ENCODE assay signal across 8 mouse cellular contexts in the genomic region with DNA sequence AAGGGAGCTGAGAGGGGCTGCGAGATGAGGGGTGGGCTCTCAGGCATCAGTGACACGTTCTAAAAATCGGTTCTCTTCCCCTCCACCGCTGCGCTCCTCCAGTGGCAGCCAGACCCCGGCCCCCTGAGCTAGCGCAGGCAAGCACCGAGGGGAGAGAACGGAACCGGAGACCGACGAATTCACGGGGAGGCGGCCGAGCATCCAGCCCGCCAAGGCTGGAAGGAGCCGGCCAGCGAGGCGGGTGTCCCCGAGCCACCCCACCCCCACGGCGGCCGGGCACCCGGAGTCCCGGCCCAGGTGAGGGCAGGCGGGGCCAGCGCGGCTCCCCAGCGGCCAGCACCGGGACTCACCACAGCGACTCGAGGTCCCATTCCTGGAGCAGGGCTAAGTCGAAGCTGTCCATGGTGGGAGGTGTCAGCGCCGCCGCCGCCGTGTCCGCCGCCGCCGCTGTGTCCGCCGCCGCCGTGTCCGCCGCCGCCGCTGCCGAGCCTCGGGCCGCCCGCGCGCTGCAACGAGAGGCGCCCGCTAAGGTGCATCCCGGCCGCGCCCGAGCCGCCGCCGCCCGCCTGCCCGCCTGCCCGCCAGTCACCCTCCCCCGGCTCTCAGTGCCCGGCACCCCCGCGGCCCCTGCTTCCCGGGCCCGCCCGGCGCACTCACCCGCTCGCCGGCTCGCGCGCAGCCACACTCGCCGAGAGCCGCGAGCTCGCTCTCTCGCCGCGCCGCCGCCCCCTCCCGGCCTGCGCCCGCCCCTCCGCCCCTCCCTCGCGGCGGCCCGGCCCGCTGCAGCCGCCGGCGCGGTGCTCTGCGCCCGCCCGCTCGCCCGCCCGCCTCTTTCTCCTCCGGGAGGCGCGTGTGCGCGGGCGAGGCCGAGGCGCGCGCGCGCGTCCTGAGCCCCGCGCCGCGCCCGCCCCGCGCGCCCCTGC. TPM values are rescaled to one million over a fixed set of nuclear protein-coding genes. Genes with fewer than 3 reads are reported as not detected.
A peak's percentile ranks its signal among the peaks of the same experiment; 100 is the strongest.
DNase-seq lines count a peak whose midpoint lies in the region; ATAC-seq lines count a peak whose summit lies in the region.

No protein-coding gene starts in this region.

- peaks cover 31% of the 10 kb centered on the region for H3K4me1 ChIP-seq in embryonic facial prominence, embryonic 15.5 days
- peaks cover 8% of the 10 kb centered on the region for H3K4me1 ChIP-seq in heart, embryonic 16.5 days (ENCODE audit: control insufficient read depth, insufficient read depth, low read length)
- H3K4me1 ChIP-seq in lung, embryonic 16.5 days (replicated peaks; ENCODE audit: control insufficient read depth, insufficient read depth, low read length), result peaks cover 16% of the 10 kb centered on the region

- H3K4me3 ChIP-seq in embryonic facial prominence, embryonic 15.5 days (replicated peaks), result peak overlapping the region; percentile 80
- H3K4me3 ChIP-seq in heart, embryonic 16.5 days (ENCODE audit: low read length), result peak overlapping the region; percentile 82
- peak overlapping the region; percentile 66 for H3K4me3 ChIP-seq in lung, embryonic 16.5 days (ENCODE audit: low read length)

- peak; percentile 44 for DNase-seq in CD4-positive helper T cell, adult 2 months (ENCODE audit: low read depth, low spot score)
- peak; percentile 68 to 74 for DNase-seq in adrenal gland, postnatal 36 days
- peak; percentile 16 to 58 for DNase-seq in layer of hippocampus, adult 18-20 months (ENCODE audit: low spot score in 2 of 2)
- peak; percentile 33 for DNase-seq in ovary, postnatal 14 days (ENCODE audit: low spot score)
- peak; percentile 73 for DNase-seq in thymus, postnatal 4 days

- peak overlapping the region; percentile 85 for H3K9ac ChIP-seq in embryonic facial prominence, embryonic 15.5 days
- H3K9ac ChIP-seq in heart, embryonic 16.5 days (ENCODE audit: low read length), result peak overlapping the region; percentile 83
- peak overlapping the region; percentile 66 for H3K9ac ChIP-seq in lung, embryonic 16.5 days (ENCODE audit: low read length)

- H3K27ac ChIP-seq in embryonic facial prominence, embryonic 15.5 days (replicated peaks), result peak overlapping the region; percentile 98
- H3K27ac ChIP-seq in heart, embryonic 16.5 days (ENCODE audit: low read length), result peak overlapping the region; percentile 29
- peak overlapping the region; percentile 77 for H3K27ac ChIP-seq in lung, embryonic 16.5 days (ENCODE audit: low read length)

- H3K36me3 ChIP-seq in embryonic facial prominence, embryonic 15.5 days, result no peaks in the 10 kb centered on the region
- H3K36me3 ChIP-seq in heart, embryonic 16.5 days (ENCODE audit: control insufficient read depth, insufficient read depth), result no peaks in the 10 kb centered on the region
- H3K36me3 ChIP-seq in lung, embryonic 16.5 days (ENCODE audit: control insufficient read depth, insufficient read depth, low read length), result no peaks in the 10 kb centered on the region

- peaks cover 12% of the 10 kb centered on the region; the same call in 1 of the 2 replicates for H3K27me3 ChIP-seq in embryonic facial prominence, embryonic 15.5 days
- peaks cover 29% of the 10 kb centered on the region for H3K27me3 ChIP-seq in heart, embryonic 16.5 days (ENCODE audit: control insufficient read depth, insufficient read depth, low read length)
- peaks cover 11% of the 10 kb centered on the region for H3K27me3 ChIP-seq in lung, embryonic 16.5 days (ENCODE audit: control insufficient read depth, insufficient read depth, low read depth, low read length)

- peak; percentile 87 for ATAC-seq in embryonic facial prominence, embryonic 15.5 days (ENCODE audit: insufficient number of reproducible peaks, low FRiP score, low TSS enrichment, low read depth)
- peak; percentile 81 for ATAC-seq in heart, embryonic 16.5 days (replicated peaks; ENCODE audit: extremely low read depth, insufficient read depth, low FRiP score)
- ATAC-seq in lung, embryonic 16.5 days (ENCODE audit: low read depth), result peak; percentile 86

- H3K4me2 ChIP-seq in embryonic facial prominence, embryonic 15.5 days (replicated peaks), result peak overlapping the region; percentile 90
- H3K4me2 ChIP-seq in heart, embryonic 16.5 days (ENCODE audit: low read depth, low read length), result peak overlapping the region; percentile 100
- peak overlapping the region; percentile 77 for H3K4me2 ChIP-seq in lung, embryonic 16.5 days (ENCODE audit: low read depth, low read length)

- H3K9me3 ChIP-seq in embryonic facial prominence, embryonic 15.5 days (replicated peaks), result no peaks in the 10 kb centered on the region
- no peaks in the 10 kb centered on the region for H3K9me3 ChIP-seq in heart, embryonic 16.5 days (replicated peaks; ENCODE audit: control insufficient read depth, low read length)
- H3K9me3 ChIP-seq in lung, embryonic 16.5 days (ENCODE audit: control insufficient read depth, low read length), result no peaks in the 10 kb centered on the region

- WGBS in embryonic facial prominence, embryonic 15.5 days, result 1% methylated on average over 123 of the region's 133 CpGs
- WGBS in heart, embryonic 16.5 days, result 2% methylated on average over 76 of the region's 133 CpGs
- WGBS in lung, embryonic 16.5 days, result under 1% methylated on average over 68 of the region's 133 CpGs

RNA-seq across cellular contexts. Expression of gene Aff3, which starts 37.8 kb away (rescaled TPM):
- total RNA-seq in adrenal gland, postnatal 36 days (2021), result 1 to 10 TPM; 3.7 to 4.6 TPM
- 15.4 and 16.0 TPM in 2 replicates for polyA plus RNA-seq in embryonic facial prominence, embryonic 15.5 days (2015; fragmentation: Nextera tagmentation; extraction: Ambion mirVana)
- 1.7 and 2.2 TPM in 2 replicates for polyA plus RNA-seq in heart, embryonic 16.5 days (2015; fragmentation: Nextera tagmentation; extraction: Ambion mirVana)
- total RNA-seq in layer of hippocampus, adult 18-20 months (2021), result 100 to 1,000 TPM; 115 to 122 TPM
- polyA plus RNA-seq in lung, embryonic 16.5 days (2015; fragmentation: Nextera tagmentation; extraction: Ambion mirVana), result 2.4 and 2.6 TPM in 2 replicates

Comparison
In these comparisons a context has a peak if more than half of its experiments do, and no peak if none do; other contexts are left out.
1. Peak in every context shown above with its lines: DNase-seq, ATAC-seq, H3K4me3 ChIP-seq and H3K27ac ChIP-seq.
2. H3K27ac ChIP-seq: peak in every context shown above with its lines; median percentile 98 in embryonic facial prominence, embryonic 15.5 days; 77 in lung, embryonic 16.5 days; 29 in heart, embryonic 16.5 days.